Mouse (Mus musculus): Measurements from ENCODE around the gene Tmem44. TPM values are rescaled to one million over a fixed set of nuclear protein-coding genes. Genes with fewer than 3 reads are reported as not detected.

The Tmem44 gene
- polyA plus RNA-seq, 1 experiment = not detected

DNA sequence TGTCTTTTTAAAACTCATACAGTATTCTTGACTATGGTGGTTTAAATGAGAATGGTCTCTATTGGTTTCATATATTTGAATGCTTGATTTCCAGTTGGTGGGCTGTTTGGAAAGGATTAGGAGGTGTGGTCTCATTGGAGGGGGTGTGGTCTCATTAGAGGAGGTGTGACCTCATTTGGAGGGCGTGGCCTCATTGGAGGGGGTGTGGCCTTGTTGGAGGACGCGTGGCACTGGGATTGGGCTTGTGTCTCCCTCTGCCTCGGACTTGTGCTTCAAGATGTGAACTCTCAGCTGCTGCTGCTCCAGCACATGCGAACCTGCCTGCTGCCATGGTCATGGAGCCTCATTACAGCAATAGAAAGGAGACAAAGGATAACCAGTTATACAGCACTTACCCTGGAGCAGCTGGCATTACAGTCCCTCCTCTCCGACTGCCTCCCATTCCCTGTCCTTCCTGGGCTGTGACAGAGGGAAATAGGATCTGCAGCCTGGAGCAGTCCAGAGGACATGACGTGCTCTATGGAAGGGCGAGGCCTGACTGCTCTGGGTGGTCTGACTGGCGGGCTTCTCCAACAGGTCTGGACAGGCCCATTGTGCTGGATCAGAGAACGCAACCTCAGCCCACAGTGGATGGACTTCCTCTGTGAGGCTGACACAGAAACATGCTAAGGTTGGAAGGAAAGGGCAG, 28.2 kb downstream of the Tmem44 start:
- Histone ChIP-seq H3K36me3 (replicated peaks; ENCODE audit: low read length) (no peaks in the 10 kb centered on the region), H3K9me3 (peaks cover 24% of the 10 kb centered on the region), H3K27me3 (replicated peaks) (peaks cover 57% of the 10 kb centered on the region), H3K4me1 (peaks cover 17% of the 10 kb centered on the region), H3K4me3 (replicated peaks) (no peak overlapping the region)
- no peak for TF ChIP-seq GATA1 (IDR thresholded peaks at IDR 0.05; ENCODE audit: borderline replicate concordance, low read length)
- TF ChIP-seq FLI1 (IDR thresholded peaks at IDR 0.05; ENCODE audit: low read length) = no peak

DNA sequence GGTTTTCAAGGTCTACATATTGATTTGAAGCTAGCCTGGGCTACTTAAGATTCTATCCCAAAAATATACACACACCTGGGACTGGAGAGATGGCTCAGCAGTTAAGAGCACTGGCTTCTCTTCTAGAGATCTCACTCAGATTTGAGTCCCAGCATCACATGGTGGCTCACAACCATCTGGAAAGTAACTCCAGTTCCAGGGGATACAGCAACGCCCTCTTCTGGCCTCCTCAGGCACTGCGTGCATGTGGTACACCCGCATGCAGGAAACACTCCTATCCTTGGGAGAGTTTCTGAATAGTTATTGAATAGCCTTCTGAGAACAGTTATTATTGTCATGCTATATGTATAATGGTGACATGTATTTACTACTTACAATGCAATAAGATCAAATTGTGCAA, 29.5 kb downstream of the Tmem44 start:
- Histone ChIP-seq H3K4me3 (replicated peaks) (no peak overlapping the region), H3K36me3 (replicated peaks; ENCODE audit: low read length) (no peaks in the 10 kb centered on the region), H3K4me1 (peaks cover 17% of the 10 kb centered on the region), H3K9me3 (peaks cover 27% of the 10 kb centered on the region), H3K27me3 (replicated peaks) (peaks cover 58% of the 10 kb centered on the region)
- TF ChIP-seq FLI1 (IDR thresholded peaks at IDR 0.05; ENCODE audit: low read length) (no peak), GATA1 (IDR thresholded peaks at IDR 0.05; ENCODE audit: borderline replicate concordance, low read length) (no peak)

GRCm38 (mm10) chr16:30520361-30520823, 30.2 kb downstream of the Tmem44 start:
- no peak for TF ChIP-seq FLI1 (IDR thresholded peaks at IDR 0.05; ENCODE audit: low read length)
- no peak for TF ChIP-seq GATA1 (IDR thresholded peaks at IDR 0.05; ENCODE audit: borderline replicate concordance, low read length)
- Histone ChIP-seq H3K9me3 (peaks cover 31% of the 10 kb centered on the region), H3K4me1 (peaks cover 12% of the 10 kb centered on the region), H3K36me3 (replicated peaks; ENCODE audit: low read length) (peaks cover under 1% of the 10 kb centered on the region), H3K4me3 (replicated peaks) (peak overlapping the region; percentile 84), H3K27me3 (replicated peaks) (peaks cover 53% of the 10 kb centered on the region)

DNA sequence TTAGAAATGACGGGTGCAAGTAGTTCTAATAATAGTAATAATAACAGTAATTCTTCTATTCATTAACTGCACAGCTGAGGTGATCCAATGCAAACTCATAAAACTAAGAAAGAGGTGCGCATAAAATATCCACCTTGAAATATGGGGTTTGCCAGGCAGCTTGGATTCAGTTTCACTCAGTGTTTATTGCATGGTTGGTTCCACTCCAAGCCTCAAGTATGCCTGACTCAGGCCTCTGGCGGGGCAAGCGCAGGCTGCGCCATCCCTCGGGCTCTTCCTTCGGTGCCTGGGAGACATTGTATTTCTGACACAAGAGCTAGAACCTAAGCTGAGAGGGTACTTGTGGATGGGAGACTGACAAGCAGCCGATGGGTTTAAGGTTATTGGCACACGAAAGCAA, 32.0 kb downstream of the Tmem44 start:
- no peak overlapping the region for H3K4me3 ChIP-seq (replicated peaks)
- H3K36me3 ChIP-seq (replicated peaks; ENCODE audit: low read length) = peaks cover 5% of the 10 kb centered on the region
- no peak for TF ChIP-seq FLI1 (IDR thresholded peaks at IDR 0.05; ENCODE audit: low read length)
- no peak for TF ChIP-seq GATA1 (IDR thresholded peaks at IDR 0.05; ENCODE audit: borderline replicate concordance, low read length)
- H3K9me3 ChIP-seq = peaks cover 32% of the 10 kb centered on the region
- H3K27me3 ChIP-seq (replicated peaks) = peaks cover 46% of the 10 kb centered on the region
- H3K4me1 ChIP-seq = peaks cover 11% of the 10 kb centered on the region

DNA sequence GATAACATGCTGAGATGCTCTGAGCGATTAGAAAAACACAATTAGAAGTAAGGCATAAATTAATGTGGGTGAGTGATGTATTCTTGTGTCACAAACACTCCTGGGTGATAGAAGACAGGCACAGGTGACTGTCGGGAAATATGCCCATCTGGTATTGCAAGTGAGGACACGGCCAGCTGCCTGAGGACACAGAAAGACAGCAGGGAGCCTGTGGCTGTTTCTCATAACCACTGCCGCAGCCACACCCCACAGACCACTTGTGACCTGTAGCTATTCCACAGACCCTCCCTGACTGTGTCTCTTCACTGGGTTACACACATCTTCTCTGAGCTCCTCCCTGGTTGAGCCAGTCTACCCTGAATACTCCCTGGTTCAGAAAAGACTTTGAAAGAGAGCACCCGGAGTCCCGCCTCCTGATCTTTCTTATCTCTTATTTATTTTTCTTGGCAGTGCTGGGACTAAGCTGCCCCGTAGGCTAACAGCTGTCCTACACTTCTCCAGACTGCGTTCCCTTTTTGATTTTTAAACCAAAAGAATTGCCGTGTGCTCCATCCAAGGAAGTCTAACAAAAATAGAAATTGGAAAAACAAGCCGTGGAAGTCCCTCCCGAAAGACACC, 32.9 kb downstream of the Tmem44 start:
- Histone ChIP-seq H3K27me3 (replicated peaks) (peaks cover 39% of the 10 kb centered on the region), H3K4me3 (replicated peaks) (no peak overlapping the region)

DNA sequence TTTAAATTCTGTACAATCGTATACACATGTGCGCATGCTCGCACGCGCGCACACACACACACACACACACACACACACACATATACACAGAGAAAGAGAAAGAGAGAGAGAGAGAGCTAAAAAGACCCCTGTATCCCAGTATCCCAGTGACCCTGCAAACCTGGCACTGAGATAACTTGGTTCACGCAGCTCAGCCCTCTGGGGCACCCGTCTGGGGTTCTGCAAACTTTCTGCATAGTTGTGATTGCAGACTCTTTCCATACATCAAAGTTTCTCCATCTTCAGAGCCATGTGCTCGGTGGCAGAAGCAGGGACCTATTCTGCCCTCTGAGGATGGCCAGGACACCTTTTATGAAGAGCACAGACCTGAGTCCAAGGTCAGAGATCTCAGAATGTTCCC, 33.6 kb downstream of the Tmem44 start:
- Histone ChIP-seq H3K4me3 (replicated peaks) (no peak overlapping the region), H3K4me1 (peaks cover 20% of the 10 kb centered on the region), H3K9me3 (peaks cover 25% of the 10 kb centered on the region), H3K27me3 (replicated peaks) (peaks cover 32% of the 10 kb centered on the region), H3K36me3 (replicated peaks; ENCODE audit: low read length) (peaks cover 5% of the 10 kb centered on the region)
- no peak for TF ChIP-seq GATA1 (IDR thresholded peaks at IDR 0.05; ENCODE audit: borderline replicate concordance, low read length)
- no peak for TF ChIP-seq FLI1 (IDR thresholded peaks at IDR 0.05; ENCODE audit: low read length)

More for the DNA sequence above, 32.9 kb downstream of the Tmem44 start:
- TF ChIP-seq FLI1 (IDR thresholded peaks at IDR 0.05; ENCODE audit: low read length) (no peak), GATA1 (IDR thresholded peaks at IDR 0.05; ENCODE audit: borderline replicate concordance, low read length) (no peak)
- Histone ChIP-seq H3K9me3 (peaks cover 30% of the 10 kb centered on the region), H3K36me3 (replicated peaks; ENCODE audit: low read length) (peaks cover 5% of the 10 kb centered on the region), H3K4me1 (peaks cover 18% of the 10 kb centered on the region)

DNA sequence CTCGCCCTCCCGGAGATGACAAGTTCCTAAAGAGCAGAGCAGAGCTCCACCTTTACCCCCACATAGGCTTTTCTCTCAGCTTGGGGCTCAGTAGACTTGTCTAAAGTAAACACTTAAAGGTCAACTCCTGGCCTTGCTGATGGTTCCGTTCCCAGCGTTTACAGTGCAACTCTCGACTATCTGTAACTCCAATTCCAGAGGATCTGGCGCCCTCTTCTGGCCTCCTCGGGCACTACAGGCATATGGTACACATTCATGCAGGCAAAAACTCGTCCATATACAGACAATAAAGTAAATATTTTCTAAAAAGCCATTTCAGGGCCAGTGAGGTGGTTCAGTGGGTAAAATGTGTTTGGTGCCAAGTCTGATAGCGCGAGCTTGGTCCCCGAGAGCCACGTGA, 35.2 kb downstream of the Tmem44 start:
- peaks cover 5% of the 10 kb centered on the region for H3K36me3 ChIP-seq (replicated peaks; ENCODE audit: low read length)
- peaks cover 25% of the 10 kb centered on the region for H3K9me3 ChIP-seq
- no peak for TF ChIP-seq GATA1 (IDR thresholded peaks at IDR 0.05; ENCODE audit: borderline replicate concordance, low read length)
- TF ChIP-seq FLI1 (IDR thresholded peaks at IDR 0.05; ENCODE audit: low read length) = no peak
- no peak overlapping the region for H3K4me3 ChIP-seq (replicated peaks)
- peaks cover 31% of the 10 kb centered on the region for H3K27me3 ChIP-seq (replicated peaks)
- H3K4me1 ChIP-seq = peaks cover 28% of the 10 kb centered on the region

GRCm38 (mm10) chr16:30513050-30514024, 37.3 kb downstream of the Tmem44 start:
- Histone ChIP-seq H3K9me3 (peaks cover 25% of the 10 kb centered on the region), H3K4me3 (replicated peaks) (no peak overlapping the region), H3K27me3 (replicated peaks) (peaks cover 26% of the 10 kb centered on the region), H3K4me1 (peaks cover 28% of the 10 kb centered on the region), H3K36me3 (replicated peaks; ENCODE audit: low read length) (peaks cover 5% of the 10 kb centered on the region)
- no peak for TF ChIP-seq GATA1 (IDR thresholded peaks at IDR 0.05; ENCODE audit: borderline replicate concordance, low read length)
- TF ChIP-seq FLI1 (IDR thresholded peaks at IDR 0.05; ENCODE audit: low read length) = no peak

- TF ChIP-seq GATA1 (IDR thresholded peaks at IDR 0.05; ENCODE audit: borderline replicate concordance, low read length) = no peak
- TF ChIP-seq FLI1 (IDR thresholded peaks at IDR 0.05; ENCODE audit: low read length) = no peak
- Histone ChIP-seq H3K9me3 (peaks cover 25% of the 10 kb centered on the region), H3K36me3 (replicated peaks; ENCODE audit: low read length) (peaks cover 5% of the 10 kb centered on the region), H3K4me1 (peaks cover 28% of the 10 kb centered on the region), H3K4me3 (replicated peaks) (peak overlapping the region; percentile 51), H3K27me3 (replicated peaks) (peaks cover 19% of the 10 kb centered on the region)
Measured at GRCm38 (mm10) chr16:30512375-30513049, 38.1 kb downstream of the Tmem44 start.

Measured in megakaryocyte, embryonic 14.5 days (primary cell).